Mouse (Mus musculus) inflammation-experienced regulatory T-cells, adult 6 months (primary cell): ENCODE data around the gene Mthfd1l. TPM values are rescaled to one million over a fixed set of nuclear protein-coding genes. Genes with fewer than 3 reads are reported as not detected.
"Not testable (repeated sequence)": the region's sequence is repeated elsewhere in the genome, so short reads cannot be mapped to it uniquely, and the experiment has no call there.

ENCODE experiments used
- ATAC-seq: one replicate; pipeline ENCODE4 v1.8.0; 2017
- polyA plus RNA-seq, 3 experiments: library from polyadenylated mRNA; unstranded; fragments of 100-300 nt; shearing (Covaris generic); gene quantifications; one replicate each; pipeline ENCODE4 v1.2.1; 2017

Gene Mthfd1l
- polyA plus RNA-seq, 3 experiments from 2014 or later, result 13.2 to 17.9 (median 15.8) TPM

- ATAC-seq, result no peak
Measured at GRCm38 (mm10) chr10:4159541-4160090, 186.7 kb downstream of the Mthfd1l start.

DNA sequence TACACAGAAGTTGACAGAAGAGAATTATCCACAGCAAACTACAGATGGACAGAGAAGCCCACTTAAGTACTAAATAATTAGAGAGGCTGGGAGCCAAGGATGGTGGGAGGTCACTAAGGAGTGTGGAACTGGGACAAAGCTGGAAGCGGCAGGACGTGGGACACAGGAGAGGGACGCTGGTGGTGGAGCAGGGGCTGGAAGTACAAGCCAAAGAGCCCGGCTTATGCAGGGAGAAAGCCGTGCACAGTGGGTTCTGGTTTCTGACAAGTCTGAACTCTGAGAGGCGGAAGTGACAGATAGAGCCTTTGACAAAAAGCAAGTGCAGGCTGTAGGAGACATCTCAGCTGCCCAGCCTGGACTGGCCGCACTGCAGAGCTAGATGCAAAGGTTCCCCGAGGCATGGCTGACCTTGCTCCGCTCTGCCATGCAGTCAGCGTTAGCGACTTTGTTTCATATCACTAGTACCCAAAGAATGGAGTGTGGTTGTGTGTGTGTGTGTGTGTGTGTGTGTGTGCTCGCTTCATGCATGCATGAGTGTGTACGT, 187.4 kb downstream of the Mthfd1l start:
- ATAC-seq, result no peak

DNA sequence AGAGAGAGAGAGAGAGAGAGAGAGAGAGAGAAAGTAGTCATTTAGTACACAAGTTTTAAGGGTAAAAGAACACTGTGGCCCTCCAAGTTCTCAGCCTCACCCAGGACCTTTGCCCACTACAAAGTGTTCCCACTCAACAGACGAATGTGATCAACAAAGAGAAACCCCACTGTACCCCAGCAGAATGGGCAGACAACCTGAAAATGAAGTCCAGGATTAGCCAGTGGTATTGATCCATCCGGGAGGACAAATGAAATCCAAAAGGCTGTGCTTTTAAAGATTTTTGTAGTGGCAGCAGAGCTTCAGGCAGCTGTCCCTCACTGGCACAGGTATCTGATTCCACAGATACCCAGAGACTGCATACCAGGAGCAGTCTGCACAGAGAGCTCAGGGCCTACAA, 189.1 kb downstream of the Mthfd1l start:
- no peak for ATAC-seq

DNA sequence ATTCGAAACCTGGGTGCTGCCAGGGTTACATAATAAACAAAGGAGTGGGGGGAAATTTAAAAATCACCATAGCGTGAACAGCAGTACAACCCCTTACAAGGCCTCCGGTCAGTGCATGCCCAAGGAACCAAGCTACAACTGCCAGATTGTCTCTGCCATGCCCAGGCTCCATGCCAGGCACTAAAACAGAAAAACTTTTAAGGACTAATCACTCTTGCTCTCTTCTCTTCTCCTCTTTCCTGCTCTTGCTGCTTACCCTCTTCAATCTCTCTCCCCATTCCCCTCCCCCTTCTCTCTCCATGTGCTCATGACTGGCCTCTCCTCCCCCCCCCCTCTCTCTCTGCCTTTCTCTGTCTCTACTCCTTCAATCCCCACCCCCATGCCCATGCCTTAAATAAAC, 190.1 kb downstream of the Mthfd1l start:
- no peak for ATAC-seq

GRCm38 (mm10) chr10:4164681-4165080, 191.8 kb downstream of the Mthfd1l start:
- ATAC-seq, result no peak

GRCm38 (mm10) chr10:4168222-4168798, 195.4 kb downstream of the Mthfd1l start:
- ATAC-seq, result no peak

GRCm38 (mm10) chr10:4174229-4174628, 201.3 kb downstream of the Mthfd1l start:
- ATAC-seq, result no peak

DNA sequence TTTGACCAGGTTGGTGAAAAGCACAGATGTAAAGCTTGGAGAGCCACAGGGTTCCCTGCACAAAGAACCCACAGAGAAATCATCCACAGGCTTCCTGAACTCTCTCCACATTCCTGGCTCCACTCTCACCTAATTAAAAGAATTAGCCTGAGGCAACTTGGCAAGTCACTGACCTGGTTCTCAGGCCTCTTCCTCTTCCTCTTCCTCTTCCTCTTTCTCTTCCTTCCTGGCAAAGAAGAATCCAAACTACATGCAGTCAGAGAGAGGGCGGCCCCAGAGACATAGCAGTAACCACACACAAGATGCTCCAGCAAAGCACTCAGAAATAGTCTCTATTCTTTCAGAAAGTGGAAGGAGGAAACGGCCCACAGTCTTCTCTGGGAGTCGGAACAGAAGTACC, 201.8 kb downstream of the Mthfd1l start:
- ATAC-seq, result no peak

GRCm38 (mm10) chr10:4177285-4177684, 204.4 kb downstream of the Mthfd1l start:
- no peak for ATAC-seq

DNA sequence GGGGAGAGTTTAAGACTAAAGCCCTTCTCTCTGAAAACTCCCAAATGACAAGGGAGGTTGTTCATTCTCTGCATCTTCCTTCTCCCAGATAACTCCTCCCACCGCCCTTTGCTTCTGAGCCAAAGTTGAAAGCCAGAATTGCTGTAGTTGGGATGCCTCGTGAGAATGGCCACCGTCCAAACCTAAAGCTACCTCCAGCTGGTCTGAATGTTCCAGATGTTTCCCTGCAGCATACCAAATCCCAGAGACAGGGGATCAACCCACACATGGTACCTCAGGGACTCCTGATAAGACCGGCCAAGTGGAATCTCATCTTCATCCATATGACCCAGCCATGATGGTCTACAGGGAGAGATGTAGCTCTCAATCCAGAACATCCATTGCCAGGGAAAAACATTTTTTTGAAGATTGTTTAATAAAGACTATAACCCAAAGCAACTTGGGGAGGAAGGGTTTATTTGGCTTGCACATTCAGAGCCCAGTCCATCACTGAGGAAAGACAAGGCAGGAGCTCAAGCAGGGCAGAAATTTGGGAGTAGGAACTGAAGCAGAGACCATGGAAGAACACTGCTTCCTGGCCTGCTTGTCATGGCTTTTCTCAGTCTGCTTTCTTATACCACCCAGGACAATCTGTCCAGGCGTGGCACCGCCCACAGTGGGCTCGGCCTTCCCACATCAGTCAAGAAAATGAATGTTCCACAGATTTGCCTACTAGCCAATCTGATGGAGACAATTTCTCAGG, 206.3 kb downstream of the Mthfd1l start:
- ATAC-seq, result no peak

DNA sequence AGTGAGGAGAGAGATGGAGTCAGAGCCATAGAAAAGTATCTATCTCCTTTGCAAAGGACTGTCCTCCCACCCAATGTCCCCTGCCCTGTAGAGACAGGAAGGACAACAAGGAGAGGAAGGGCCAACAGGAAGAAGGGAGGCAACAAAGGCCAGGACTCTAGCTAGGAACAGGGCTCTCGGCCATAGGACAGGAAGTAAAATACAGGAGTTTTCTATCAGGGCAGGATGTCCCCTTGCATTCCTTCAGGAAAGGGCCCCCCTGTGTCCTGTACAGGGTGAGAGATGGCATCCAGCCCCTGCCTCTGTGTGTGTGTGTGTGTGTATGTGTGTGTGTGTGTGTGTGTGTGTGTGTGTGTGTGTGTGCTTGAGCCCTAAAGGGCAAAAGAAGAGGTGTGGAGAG, 209.0 kb downstream of the Mthfd1l start:
- ATAC-seq, result no peak

GRCm38 (mm10) chr10:4182406-4182805, 209.5 kb downstream of the Mthfd1l start:
- no peak for ATAC-seq

DNA sequence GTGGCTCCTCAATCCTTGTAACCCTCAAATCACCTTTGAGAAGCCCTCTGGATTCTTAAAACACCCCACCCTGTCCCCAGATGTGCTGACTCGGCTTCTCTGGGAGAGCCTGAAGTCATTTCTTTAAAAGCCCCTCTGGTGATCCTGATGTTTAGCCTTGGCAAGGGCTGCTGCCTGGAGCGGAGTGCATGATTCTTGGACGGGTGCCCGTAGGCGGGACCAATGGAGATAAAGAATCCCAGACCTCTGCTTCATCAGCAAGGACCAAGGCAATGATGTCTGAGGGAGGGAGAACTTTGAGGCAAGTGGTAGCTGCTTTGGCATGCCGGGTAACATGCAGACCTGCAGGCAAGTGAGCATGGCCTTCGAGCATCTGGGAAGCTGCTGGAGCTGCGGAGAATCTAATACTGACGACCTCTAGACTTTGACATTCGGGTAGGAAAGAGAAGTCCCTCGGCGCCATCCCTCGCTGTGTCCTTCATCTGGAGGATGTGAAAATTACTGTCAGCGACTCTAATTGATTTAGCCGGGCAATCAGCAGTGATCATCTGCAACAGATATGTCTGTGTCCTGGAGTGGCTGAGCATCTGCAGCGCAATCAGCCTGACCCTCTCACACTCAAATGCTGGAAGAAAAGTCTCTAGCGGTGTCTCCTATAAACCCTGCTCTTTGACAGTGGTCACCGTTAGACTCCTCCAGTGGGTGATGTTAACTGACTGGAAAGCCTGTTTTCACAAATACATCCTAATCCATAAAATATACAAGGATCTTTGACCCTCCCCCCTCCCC, 215.9 kb downstream of the Mthfd1l start:
- ATAC-seq, result no peak

DNA sequence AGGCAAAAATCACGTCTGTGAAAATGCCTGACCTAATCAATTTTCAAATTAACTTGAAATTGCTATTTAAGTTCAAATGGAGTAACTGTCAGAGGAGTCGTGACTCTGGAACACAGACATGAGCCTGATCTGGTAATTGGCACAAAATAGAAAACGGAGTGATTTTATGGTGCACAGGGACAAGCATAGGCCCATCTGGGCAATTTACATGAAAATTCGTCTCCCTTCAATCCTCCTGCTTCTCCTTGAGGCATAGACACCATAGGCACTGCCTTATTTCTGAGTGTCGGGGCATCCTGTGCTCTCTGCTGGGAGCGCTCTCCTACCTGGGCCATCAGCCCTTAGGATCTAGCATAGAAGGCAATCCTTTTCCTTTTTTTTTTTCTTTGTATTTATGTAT, 216.5 kb downstream of the Mthfd1l start:
- ATAC-seq, result no peak

DNA sequence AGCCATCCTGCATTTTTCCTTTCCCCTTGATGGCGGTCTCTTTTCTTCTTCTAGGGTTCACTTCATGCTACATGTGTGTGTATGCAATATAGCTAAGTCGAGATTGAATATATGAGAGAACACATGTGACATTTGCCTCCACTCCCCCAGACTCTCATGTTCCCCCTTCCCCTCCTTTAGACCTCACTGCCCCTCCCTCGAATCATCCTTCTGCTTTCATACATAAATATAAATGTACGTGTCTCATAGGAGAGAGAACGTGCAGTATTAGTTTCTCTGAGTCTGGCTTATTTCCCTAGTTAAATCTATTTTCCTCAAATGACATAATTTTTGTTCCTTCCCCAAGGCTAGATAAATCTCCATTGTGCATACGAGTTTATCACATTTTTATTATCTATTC, 226.1 kb downstream of the Mthfd1l start:
- no peak for ATAC-seq

GRCm38 (mm10) chr10:4199926-4200325, 227.0 kb downstream of the Mthfd1l start:
- ATAC-seq, result no peak

DNA sequence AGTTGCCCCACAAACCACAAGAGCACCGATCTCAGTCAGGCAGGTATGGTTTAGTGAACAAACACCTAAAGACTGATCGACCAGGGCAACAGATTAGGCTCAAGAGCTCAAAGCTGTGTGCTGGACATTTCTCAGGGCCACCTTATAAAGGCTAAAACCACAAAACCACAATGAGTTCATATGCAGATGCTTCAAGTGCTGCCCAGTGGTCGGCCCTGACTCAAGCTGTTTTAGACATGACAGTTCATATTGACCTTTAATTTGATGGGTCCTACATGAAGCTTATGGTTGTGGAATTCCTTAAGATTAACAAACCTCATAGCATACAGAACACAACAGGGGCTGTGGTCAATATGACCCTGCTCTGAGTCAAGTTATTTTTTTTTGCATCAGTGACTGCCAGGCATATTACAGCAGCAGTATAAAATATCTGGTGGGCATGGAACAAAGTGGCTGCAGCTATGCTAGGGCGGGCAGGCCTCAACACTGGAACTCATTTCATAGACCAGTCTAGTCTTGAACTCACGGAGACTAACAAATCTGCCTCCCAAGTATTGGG, 227.7 kb downstream of the Mthfd1l start:
- ATAC-seq, result no peak

DNA sequence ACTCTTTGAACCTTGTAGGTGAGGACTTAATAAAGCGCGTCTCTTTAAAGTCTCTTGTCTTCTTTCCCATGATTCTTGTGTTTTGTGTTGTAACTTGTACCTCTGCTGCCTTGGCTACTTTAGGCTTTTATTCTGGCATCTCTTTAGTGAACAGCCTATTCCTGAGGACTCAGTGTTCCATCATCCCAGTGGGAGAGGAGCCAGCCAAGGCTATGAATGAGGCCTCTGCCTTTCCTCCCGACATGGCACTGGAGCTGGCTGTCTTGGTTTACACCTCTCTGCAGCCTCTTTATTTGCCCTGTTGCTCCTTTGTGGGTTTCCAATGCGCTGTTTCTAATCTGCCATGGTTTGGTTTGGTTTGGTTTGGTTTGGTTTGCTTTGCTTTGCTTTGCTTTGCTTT, 228.2 kb downstream of the Mthfd1l start:
- no peak for ATAC-seq

DNA sequence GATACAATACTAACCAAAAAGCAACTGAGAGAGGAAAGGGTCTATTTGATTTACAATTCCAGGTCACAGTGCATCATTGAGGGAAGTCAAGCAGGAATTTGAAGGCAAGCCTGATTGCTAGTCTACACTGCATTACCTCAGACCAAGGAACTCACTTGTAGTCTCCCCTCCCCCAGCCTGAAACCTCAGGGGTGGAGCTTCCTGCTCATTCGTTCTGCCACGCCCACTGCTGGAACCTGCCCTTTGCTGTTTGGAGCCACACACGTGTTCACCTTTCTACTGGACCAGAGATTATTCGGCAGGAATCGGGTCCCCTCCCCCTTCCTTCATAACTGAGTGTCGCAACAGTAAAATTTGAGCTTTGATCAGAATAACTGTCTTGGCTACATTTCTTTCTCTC, 230.7 kb downstream of the Mthfd1l start:
- not testable (repeated sequence) for ATAC-seq

- no peak for ATAC-seq
Measured at GRCm38 (mm10) chr10:4209040-4209439, 236.1 kb downstream of the Mthfd1l start.

DNA sequence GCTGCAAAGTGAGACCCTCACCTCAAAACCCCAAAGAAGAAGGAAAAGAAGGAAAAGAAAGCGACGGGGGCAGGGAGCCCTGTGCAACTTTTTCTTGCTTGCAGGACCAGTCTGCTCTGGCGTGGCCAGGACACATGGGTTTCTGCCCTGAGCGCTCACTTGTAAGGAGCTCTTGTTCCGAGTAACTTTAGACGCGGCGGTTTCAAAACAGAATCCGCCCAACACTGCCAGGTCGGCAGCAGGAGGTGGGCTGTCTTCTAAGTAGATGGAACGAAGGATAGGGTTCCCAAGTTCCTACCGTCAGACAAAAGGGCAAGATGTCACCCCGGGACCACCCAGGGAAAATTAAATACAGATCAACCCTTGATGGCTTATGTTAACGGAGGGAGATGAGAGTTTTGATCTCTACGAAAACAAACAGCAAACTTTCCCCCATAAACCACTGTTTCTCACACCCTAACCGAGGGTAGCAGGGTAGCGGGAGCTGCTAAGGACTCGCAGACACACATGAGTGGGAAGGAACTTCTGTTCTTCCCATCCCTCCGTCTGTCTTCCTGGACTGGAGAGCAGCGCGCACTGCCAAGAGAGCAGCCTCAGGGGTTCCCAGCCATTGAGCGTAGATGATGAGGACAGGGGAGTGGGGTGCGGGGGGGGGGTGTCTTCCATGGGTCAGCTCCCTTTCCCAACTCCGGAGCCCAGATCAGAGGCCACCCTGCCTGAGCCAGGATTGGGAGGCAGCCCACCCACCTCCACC, 237.6 kb downstream of the Mthfd1l start:
- ATAC-seq, result no peak

DNA sequence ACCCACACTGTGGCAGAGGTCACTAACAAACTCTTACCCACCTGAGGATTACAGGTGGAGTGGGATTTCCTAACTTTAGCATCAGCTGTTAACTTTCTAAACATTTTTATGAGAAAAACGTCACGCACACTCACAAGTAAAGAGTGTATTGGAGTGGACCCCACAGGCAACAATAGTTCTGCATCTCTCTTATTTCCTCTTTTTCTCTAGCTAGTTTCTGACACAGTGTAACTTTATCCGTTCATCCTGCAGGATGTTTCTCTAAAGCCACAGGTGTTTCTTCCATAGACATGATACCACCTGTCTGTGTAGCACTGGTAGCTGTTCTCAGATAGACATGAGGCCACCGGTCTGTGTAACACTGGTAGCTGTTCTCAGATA, 238.1 kb downstream of the Mthfd1l start:
- ATAC-seq, result no peak
